Mouse (Mus musculus) left cerebral cortex, postnatal 14 days (tissue): ENCODE measurements around the gene BC107364. TPM values are rescaled to one million over a fixed set of nuclear protein-coding genes. Genes with fewer than 3 reads are reported as not detected.
"Not testable (repeated sequence)": the region's sequence is repeated elsewhere in the genome, so short reads cannot be mapped to it uniquely, and the experiment has no call there.

Source experiments
- DNase-seq, 2 experiments: peaks; one replicate each; pipeline ENCODE4 v3.0.0; 2021 to 2022; ENCODE audit warnings: low spot score in 2 of 2, mixed read lengths in 1 of 2
- intact Hi-C: fragments of 180-260 bp; cut with DNase I; formaldehyde crosslinking; loops from one replicate; pipeline ENCODE4 v1.15.1; 2025
- long read RNA-seq, 2 experiments: library from polyadenylated mRNA; stranded (forward); transcript quantifications; one replicate each; pipeline ENCODE4 v2.0.0; 2021
- total RNA-seq, 2 experiments: library from RNA; stranded (reverse); gene quantifications; 2 replicates each; pipeline ENCODE4 v1.2.3; 2021

The BC107364 gene
- not detected for total RNA-seq
- long read RNA-seq, experiment 1, result 0 reads
- long read RNA-seq, experiment 2, result 0 reads

GRCm38 (mm10) chr3:96452262-96452661 is at the start of gene BC107364:
Gene BC107364, minus strand, starts transcription at chr3:96452306.
- intact Hi-C loops, DNase-seq: not testable (repeated sequence)

- intact Hi-C loops, result loop anchor here (5.0 kb wide), 1 partner anchor 224 kb away; no protein-coding TSS in a partner anchor
- peak; percentile 86 to 90 for DNase-seq
Observed at GRCm38 (mm10) chr3:96501391-96502115, 49.4 kb upstream of the BC107364 start.

- intact Hi-C loops, result loop anchor here (5.0 kb wide), 1 partner anchor 223 kb away; no protein-coding TSS in a partner anchor
- DNase-seq, result peak; percentile 90 to 94
Observed at GRCm38 (mm10) chr3:96500691-96501265, 48.7 kb upstream of the BC107364 start.

- intact Hi-C loops, result loop anchor here (5.0 kb wide), 1 partner anchor 223 kb away; no protein-coding TSS in a partner anchor
Observed at GRCm38 (mm10) chr3:96500289-96500621, 48.1 kb upstream of the BC107364 start.

GRCm38 (mm10) chr3:96499481-96500288 is 47.6 kb upstream of the BC107364 start:
- peak; percentile 83 to 90 for DNase-seq
- intact Hi-C loops, result loop anchor here (5.0 kb wide), 1 partner anchor 222 kb away; no protein-coding TSS in a partner anchor

More at GRCm38 (mm10) chr3:96500289-96500621, 48.1 kb upstream of the BC107364 start:
- DNase-seq, result peak; percentile 96 to 97

- intact Hi-C loops, result no loop called here
- DNase-seq, result no peak
Observed at GRCm38 (mm10) chr3:96498476-96499245, 46.6 kb upstream of the BC107364 start.

- intact Hi-C loops, result no loop called here
- peak; percentile 87 to 90 for DNase-seq
Observed at GRCm38 (mm10) chr3:96497451-96498028, 45.4 kb upstream of the BC107364 start.

- intact Hi-C loops, result not testable (repeated sequence)
Observed at GRCm38 (mm10) chr3:96496620-96497275, 44.6 kb upstream of the BC107364 start.

GRCm38 (mm10) chr3:96496216-96496615 is 44.1 kb upstream of the BC107364 start:
- DNase-seq, result no peak
- intact Hi-C loops, result no loop called here

More at GRCm38 (mm10) chr3:96496620-96497275, 44.6 kb upstream of the BC107364 start:
- not testable (repeated sequence) for DNase-seq

GRCm38 (mm10) chr3:96495490-96496210 is 43.5 kb upstream of the BC107364 start:
- no peak for DNase-seq
- intact Hi-C loops, result no loop called here

GRCm38 (mm10) chr3:96494912-96495311 is 42.8 kb upstream of the BC107364 start:
- intact Hi-C loops, result no loop called here
- no peak for DNase-seq

- DNase-seq, intact Hi-C loops: not testable (repeated sequence)
Observed at GRCm38 (mm10) chr3:96494456-96494855, 42.4 kb upstream of the BC107364 start.

GRCm38 (mm10) chr3:96489636-96490035 is 37.5 kb upstream of the BC107364 start:
- DNase-seq, intact Hi-C loops: not testable (repeated sequence)

- DNase-seq, intact Hi-C loops: not testable (repeated sequence)
Observed at GRCm38 (mm10) chr3:96488907-96489629, 37.0 kb upstream of the BC107364 start.

GRCm38 (mm10) chr3:96488290-96488906 is 36.3 kb upstream of the BC107364 start:
- DNase-seq, intact Hi-C loops: not testable (repeated sequence)

- DNase-seq, result no peak
- intact Hi-C loops, result no loop called here
Observed at GRCm38 (mm10) chr3:96487596-96488289, 35.6 kb upstream of the BC107364 start.
